Mouse (Mus musculus): ENCODE data around the gene Vax2.
A peak's percentile ranks its signal among the peaks of the same experiment; 100 is the strongest.

Vax2 gene

GRCm38 (mm10) chr6:83711067-83711675, at the start of gene Vax2:
Gene Vax2, plus strand, starts transcription at chr6:83711264.
- DNase-seq, result peak; percentile 67

- DNase-seq, result no peak
Observed at GRCm38 (mm10) chr6:83665009-83665408, 46.1 kb upstream of the Vax2 start.

DNA sequence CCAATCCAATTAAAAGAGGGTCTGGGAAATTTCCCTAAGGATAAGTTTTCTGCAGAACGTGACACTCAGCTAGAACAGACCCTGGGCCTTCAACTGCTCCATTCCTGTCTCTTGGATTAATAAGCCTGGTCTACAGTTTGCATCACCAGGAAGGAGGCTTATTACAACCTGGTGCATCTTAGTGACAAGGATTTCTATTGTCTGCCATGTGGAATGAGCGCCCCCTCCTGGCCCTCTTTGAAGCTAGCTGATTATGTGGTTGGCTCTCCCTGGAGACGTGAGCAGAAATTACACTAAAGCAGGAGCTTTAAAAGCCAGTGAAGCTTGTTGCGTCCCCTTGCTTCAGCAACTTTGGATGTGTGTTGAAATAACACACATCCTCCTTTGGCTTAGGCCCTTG, 37.7 kb upstream of the Vax2 start:
- DNase-seq, result peak; percentile 87

- DNase-seq, result no peak
Observed at GRCm38 (mm10) chr6:83677757-83678156, 33.3 kb upstream of the Vax2 start, which contains the start of gene Cd207. Gene Cd207, minus strand, starts transcription at chr6:83677857.

- no peak for DNase-seq
Observed at GRCm38 (mm10) chr6:83689374-83689773, 21.7 kb upstream of the Vax2 start.

- DNase-seq, result peak; percentile 46
Observed at GRCm38 (mm10) chr6:83690277-83690676, 20.8 kb upstream of the Vax2 start.

- DNase-seq, result no peak
Observed at GRCm38 (mm10) chr6:83690936-83691335, 20.1 kb upstream of the Vax2 start.

GRCm38 (mm10) chr6:83692962-83693361, 18.1 kb upstream of the Vax2 start:
- no peak for DNase-seq

GRCm38 (mm10) chr6:83693835-83694234, 17.2 kb upstream of the Vax2 start:
- peak; percentile 73 for DNase-seq

DNA sequence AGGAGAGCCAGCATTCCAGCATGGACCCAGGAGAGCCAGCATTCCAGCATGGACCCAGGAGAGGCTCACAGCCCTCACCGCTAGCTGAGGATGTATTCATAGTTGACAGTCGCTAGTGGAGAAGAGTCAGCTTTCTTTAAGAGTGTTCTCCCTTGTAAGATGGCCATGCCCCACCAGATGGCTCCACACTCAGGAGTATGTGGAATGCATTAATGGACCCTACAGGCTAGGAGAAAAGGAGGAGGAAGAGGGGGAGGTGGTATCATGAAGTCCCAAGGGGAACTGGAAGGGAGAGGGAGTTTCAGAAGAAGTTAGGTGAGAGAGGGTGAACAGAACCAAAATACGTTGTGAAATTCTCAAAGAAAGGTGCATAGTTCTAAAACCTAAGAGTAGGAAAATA, 15.3 kb upstream of the Vax2 start:
- DNase-seq, result no peak

DNA sequence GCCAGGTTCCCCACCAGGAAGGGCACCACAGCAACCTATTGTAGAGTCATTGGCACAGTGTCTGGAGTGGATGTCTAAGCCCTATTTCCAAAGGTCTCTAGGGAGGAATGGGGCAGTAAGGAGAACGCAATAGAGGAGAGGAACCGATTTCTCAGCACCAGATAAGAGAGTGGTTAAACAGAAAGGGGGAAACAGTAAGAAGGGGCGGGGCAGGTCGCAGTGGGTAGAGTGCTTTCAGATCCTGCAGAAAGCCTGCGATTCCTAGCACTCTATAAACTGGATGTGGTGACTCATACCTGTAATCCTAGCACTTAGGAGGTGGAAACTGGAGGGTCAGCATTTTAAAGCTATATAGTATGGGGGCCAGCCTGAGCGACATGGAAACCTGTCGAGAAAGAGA, 14.4 kb upstream of the Vax2 start:
- DNase-seq, result no peak

DNA sequence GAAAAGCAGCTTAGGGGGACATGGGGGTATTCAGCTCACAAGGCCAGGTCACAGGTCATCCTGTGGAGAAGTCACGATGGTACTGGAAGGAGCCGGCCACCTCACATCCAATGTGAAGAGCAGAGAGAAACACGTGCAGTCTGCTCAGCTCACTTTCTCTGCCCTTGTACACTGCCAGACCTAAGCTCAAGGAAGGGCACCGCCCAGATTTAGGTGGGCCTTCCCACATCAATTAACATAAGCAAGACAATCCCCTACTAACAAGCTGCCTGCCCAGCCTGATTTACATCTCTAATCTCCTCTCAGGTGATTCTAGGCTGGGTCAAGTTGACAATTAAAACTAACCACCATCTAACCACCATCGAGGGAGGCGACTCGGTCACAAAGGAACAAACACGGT, 13.1 kb upstream of the Vax2 start:
- DNase-seq, result no peak

- DNase-seq, result no peak
Observed at GRCm38 (mm10) chr6:83699971-83700370, 11.1 kb upstream of the Vax2 start.

DNA sequence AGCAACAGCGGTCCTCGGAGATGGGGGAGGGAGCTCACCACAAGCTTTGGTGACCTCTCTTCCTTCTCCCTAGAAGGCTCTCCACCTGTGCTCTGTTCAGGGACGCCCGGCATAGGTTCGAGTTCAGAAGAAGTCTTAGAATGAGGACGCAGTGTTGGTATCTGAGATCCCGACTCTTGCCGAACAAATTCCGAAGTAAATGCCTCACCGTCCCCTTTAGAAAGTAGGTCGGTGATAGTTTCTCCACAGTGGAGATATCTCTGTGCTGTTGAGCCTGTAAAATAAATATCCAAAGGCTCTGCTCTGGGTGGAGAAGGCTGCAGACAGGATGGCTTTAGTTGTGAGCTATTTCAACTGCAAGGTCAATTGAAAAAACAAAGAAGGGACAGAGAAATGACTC, 10.1 kb upstream of the Vax2 start:
- no peak for DNase-seq

DNA sequence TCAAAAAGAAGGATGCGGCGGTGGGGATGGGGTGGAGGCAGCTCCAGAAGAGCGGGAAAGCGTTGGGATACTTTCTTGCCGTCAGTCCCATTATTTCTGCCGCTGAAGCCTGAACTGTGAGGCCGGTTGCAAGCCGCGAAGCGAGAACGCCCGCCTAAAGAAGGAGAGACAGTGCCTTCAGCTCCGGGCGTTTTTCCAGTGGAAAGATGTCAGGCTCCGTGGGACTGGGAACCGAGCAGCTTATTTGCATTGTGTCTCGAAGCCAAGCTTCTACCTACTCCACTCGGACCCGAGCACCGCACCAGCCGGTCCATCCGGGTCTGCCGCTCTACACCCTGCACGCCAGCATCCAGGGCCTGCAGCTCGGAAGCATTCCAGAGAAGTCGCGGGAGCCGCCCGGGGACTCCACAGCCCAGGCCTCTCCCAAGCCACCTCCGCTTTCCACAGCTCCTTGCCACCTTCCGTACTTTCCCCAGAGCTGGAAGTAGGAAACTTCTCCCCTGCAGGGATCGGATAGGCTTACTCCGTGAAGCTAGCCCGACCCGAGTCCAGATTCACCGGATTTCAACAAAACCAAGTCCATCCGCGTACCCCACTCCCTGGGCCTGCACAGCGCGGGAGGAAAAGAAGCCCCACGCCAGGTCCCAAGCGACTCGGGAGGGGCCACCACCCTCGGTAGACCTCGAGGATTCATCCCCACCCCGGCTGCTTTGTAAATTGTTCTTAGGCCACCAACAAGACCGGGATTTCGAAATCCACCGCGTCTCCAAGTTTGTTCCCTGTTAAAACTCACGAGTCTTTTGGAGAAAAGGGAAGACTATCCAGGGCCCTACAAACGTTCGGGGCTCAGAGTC, 8.7 kb upstream of the Vax2 start:
- no peak for DNase-seq

DNA sequence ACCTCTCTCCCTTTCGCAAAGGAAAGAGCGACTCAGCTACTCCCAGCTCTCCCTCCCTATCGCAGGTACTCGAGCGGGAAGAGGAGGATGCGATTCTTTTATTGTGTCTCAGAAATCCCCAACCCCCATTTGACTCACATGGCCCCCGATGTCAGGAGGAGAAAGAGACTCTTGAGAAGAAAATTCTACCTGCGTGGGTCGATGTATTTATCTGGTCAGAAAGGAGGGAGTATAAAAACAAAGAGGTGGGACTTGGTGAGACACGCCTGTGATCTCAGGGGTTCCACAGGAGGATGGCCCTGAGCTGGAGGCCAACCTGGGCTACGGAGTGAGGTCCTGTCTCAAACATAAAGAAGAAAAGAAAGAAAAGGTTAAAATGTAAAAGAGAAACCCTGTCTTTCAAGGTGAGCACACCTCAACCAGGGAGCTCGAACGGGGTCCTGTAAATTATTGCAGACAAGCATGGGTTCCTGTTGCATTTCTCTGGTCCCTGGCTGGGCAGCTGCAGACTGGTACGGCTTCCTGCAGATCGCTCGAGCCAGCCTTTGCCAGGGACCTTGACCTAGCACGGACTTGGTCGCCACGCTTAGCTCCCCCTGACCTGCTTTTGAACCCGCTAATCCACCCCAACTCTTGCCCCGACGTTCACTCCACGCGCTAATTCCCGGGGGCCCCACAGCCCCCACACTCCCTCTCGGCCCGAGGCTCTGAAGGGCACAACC, 7.9 kb upstream of the Vax2 start:
- no peak for DNase-seq

- no peak for DNase-seq
Observed at GRCm38 (mm10) chr6:83703722-83704078, 7.4 kb upstream of the Vax2 start.

DNA sequence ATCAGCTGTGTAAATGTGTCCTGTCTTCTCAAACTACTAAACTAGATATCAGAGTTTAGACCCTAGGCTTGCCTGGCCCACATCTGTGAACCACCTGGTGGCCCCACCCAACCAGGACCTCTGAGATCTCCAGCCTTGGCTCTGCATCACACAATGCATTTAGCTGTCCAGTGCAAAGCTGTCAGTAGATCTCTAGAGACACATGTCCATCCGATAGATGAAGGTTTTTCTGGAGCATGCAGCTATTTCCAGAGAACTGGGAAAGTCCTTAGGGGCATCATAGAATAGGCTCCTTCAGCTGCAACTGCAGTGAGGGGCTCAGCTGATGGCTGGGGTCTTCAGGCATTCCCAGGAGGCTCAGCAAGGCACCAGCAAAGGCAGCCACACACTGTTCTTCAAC, 6.8 kb upstream of the Vax2 start:
- DNase-seq, result no peak

GRCm38 (mm10) chr6:83704701-83705100, 6.4 kb upstream of the Vax2 start:
- no peak for DNase-seq

DNA sequence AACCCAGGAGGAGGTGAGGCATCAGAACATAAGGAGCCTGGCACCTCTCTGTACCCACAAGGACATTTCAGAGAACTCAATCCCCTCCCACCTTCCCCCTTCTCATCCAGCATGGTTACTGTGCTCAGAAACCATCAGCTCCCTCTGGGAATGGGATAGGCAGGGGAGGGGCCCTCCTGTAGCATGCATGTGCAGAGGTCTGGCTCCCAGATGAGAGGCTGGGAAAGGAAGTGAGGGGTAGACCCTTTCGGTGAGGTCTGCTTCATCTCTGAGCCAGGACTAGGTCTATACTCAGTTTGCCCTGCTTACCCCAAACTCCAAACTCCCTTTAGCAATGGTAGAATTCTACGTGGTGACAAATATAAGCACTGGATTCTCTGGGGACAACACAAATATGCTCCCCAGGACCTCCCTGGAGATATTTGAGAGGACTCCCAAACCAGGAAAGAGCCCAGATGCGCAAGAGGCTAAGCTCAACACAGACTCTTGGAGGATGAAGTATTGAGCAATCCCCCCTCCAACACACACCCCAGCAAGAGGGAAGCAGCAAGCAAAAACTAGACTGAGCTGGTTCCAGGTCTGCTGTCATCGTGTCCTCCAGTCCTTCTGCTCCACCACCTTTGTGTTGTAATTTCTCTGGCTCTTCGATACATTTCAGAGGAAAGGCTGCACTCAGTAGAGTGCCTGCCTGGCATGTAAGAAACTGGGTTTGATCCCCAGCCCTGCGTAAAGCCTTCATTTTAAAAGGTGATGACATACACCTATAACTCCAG, 3.1 kb upstream of the Vax2 start:
- no peak for DNase-seq

- no peak for DNase-seq
Observed at GRCm38 (mm10) chr6:83710361-83711066, 550 bp upstream of the Vax2 start.

DNA sequence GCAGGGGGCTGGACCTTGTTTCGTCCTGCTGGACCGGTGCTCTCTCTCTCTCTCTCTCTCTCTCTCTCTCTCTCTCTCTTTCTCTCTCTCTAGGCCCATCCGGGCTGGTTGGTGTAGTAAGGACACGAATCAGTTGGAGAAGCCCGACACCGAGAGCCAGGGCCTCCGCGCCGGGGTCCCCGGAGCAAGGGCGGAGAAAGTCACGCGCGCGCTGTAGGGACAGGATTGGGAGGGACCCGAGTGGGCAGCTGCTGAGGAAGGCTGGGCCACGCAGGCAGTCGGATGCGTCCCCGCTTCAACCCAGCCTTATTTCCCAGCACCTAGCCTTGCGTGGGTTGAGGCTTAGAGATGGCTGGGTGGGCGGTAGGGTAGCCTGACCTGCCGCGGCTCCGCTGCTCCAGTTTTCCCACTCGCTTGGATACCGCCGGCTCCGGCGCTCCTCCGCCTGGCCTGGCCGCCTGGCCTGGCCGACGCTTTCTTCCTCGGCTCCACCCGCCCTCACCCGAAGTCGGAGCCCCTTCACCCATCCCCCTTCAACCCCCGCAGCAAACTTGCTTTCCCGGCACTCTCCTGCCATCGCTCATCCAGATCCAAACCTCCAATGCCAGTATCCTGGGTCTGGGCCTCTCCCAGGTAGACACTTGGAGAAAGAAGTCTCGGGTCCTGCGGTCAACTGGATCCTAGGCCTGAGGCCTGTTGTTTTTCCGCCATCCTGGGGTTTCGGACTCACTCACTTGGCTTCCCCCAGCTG, 836 bp downstream of the Vax2 start:
- DNase-seq, result no peak

All from thymus, postnatal 14 days (tissue).